8 mouse cellular contexts compared by ENCODE assay signal in genomic region chr12:82946507-82946906, GRCm38 (mm10).
DNase-seq lines count a peak whose midpoint lies in the region; ATAC-seq and TF ChIP-seq lines count a peak whose summit lies in the region.

No protein-coding gene starts in this region.

- intact Hi-C loops in gastrocnemius, postnatal 36 days (cut with DNase I): loop anchor here (5.0 kb wide), 1 partner anchor 449 kb away; no protein-coding TSS in a partner anchor

- H3K27ac ChIP-seq in kidney, postnatal 0 days: no peak overlapping the region
- H3K27ac ChIP-seq in liver, adult 2 months (replicated peaks; ENCODE audit: insufficient read depth, low read depth, low read length): no peak overlapping the region

- TF ChIP-seq POLR2A in liver, adult 2 months (IDR thresholded peaks at IDR 0.05; ENCODE audit: extremely low read depth, insufficient read depth, low read length): no peak

- peak; percentile 45 to 58 for DNase-seq in B cell, adult 2 months
- DNase-seq in adrenal gland, adult (ENCODE audit: inconsistent age in 2 of 2, low spot score in 1 of 2): peak; percentile 71 to 94
- peak; percentile 73 for DNase-seq in embryo, embryonic 10 days (ENCODE audit: low spot score)
- DNase-seq in gastrocnemius, postnatal 36 days: peak; percentile 70 to 72
- peak; percentile 91 for DNase-seq in kidney, postnatal 0 days (ENCODE audit: low spot score)
- peak; percentile 67 for DNase-seq in liver, adult 2 months (ENCODE audit: extremely low read depth, low read depth, low spot score)
- peak; percentile 69 for DNase-seq in retina, postnatal 7 days (ENCODE audit: low read depth, low spot score)
- peak; percentile 82 for DNase-seq in urinary bladder, postnatal 14 days (ENCODE audit: low spot score)

- no peaks in the 10 kb centered on the region for H3K4me1 ChIP-seq in kidney, postnatal 0 days (replicated peaks; ENCODE audit: insufficient read depth, low read length)
- H3K4me1 ChIP-seq in liver, adult 2 months (ENCODE audit: control insufficient read depth, insufficient read depth, low read length): no peaks in the 10 kb centered on the region; the same call in 1 of the 2 replicates

- H3K79me2 ChIP-seq in liver, adult 2 months (ENCODE audit: control insufficient read depth, insufficient read depth, low read length): no peaks in the 10 kb centered on the region

- peak; percentile 92 for TF ChIP-seq CTCF in kidney, postnatal 0 days (IDR thresholded peaks at IDR 0.05; ENCODE audit: low read depth)
- peak; percentile 16; the same call in 1 of the 2 replicates for TF ChIP-seq CTCF in liver, adult 2 months (IDR thresholded peaks at IDR 0.05; ENCODE audit: low read depth, low read length)

- peak overlapping the region; percentile 31; the same call in 1 of the 2 replicates for H3K4me2 ChIP-seq in kidney, postnatal 0 days (ENCODE audit: low read length)

- H3K36me3 ChIP-seq in kidney, postnatal 0 days (ENCODE audit: insufficient read depth, low read length): no peaks in the 10 kb centered on the region
- H3K36me3 ChIP-seq in liver, adult 2 months (ENCODE audit: control insufficient read depth, insufficient read depth, low read length): no peaks in the 10 kb centered on the region

- H3K9me3 ChIP-seq in kidney, postnatal 0 days (replicated peaks; ENCODE audit: low read length): no peaks in the 10 kb centered on the region

- H3K27me3 ChIP-seq in kidney, postnatal 0 days (ENCODE audit: insufficient read depth, low read length): no peaks in the 10 kb centered on the region
- no peaks in the 10 kb centered on the region for H3K27me3 ChIP-seq in liver, adult 2 months (ENCODE audit: control insufficient read depth, insufficient read depth, low read length)

- no peak for ATAC-seq in kidney, postnatal 0 days (replicated peaks; ENCODE audit: low FRiP score, low read depth)

- H3K9ac ChIP-seq in kidney, postnatal 0 days (ENCODE audit: low read depth, low read length): no peak overlapping the region
- H3K9ac ChIP-seq in liver, adult 2 months (ENCODE audit: low read depth, low read length): no peak overlapping the region

- WGBS in kidney, postnatal 0 days: 3% methylated on average over 5 of the region's 5 CpGs
- WGBS in liver, adult 2 months: 11% methylated on average over 5 of the region's 5 CpGs

- no peak overlapping the region for H3K4me3 ChIP-seq in kidney, postnatal 0 days (replicated peaks; ENCODE audit: low read depth, low read length)
- H3K4me3 ChIP-seq in liver, adult 2 months (ENCODE audit: insufficient read depth, low read depth, low read length): no peak overlapping the region
